Mouse (Mus musculus) liver, embryonic 14.5 days (tissue): ENCODE results near the gene Sec61a2. TPM values are rescaled to one million over a fixed set of nuclear protein-coding genes. Genes with fewer than 3 reads are reported as not detected.

Experiments used
- ATAC-seq: fragments of 200-750 bp; cut with Nextera tagmentation; 2 replicates; pipeline ENCODE4 v1.8.0; 2017; ENCODE audit warnings: moderate number of reproducible peaks, mild to moderate bottlenecking, moderate library complexity; ENCODE audit not compliant: insufficient read depth
- DNase-seq, 3 experiments: peaks; one replicate each; pipeline ENCODE4 v3.0.0-alpha.2; 2012 to 2013; ENCODE audit warnings: low read depth in 3 of 3, low spot score in 3 of 3
- H3K27ac ChIP-seq: fragments of 300-500 bp; sonication (generic); 2 replicates; pipeline ENCODE4 v1.5.1; 2014; ENCODE audit warnings: moderate library complexity, mild to moderate bottlenecking, control low read depth, inconsistent platforms
- H3K27me3 ChIP-seq: fragments of 300-500 bp; sonication (generic); 2 replicates; pipeline ENCODE4 v1.6.1; 2014; ENCODE audit warnings: mild to moderate bottlenecking, low read length, moderate library complexity; ENCODE audit not compliant: control insufficient read depth, insufficient read depth
- H3K36me3 ChIP-seq: fragments of 300-500 bp; sonication (generic); replicated peaks from 2 replicates; pipeline ENCODE4 v1.6.1; 2014; ENCODE audit warnings: low read depth; ENCODE audit not compliant: control insufficient read depth, insufficient read depth
- H3K4me1 ChIP-seq, 2 experiments: fragments of 200-500 bp in 1 of 2; fragments of 300-500 bp in 1 of 2; sonication (generic) in 1 of 2; replicated peaks; 2 replicates each; pipeline ENCODE4 v1.6.1; 2012 to 2014; ENCODE audit warnings: antibody characterized with exemption in 1 of 2, inconsistent platforms in 1 of 2, low read length in 1 of 2; ENCODE audit not compliant: control insufficient read depth in 2 of 2, insufficient read depth in 2 of 2
- H3K4me2 ChIP-seq: fragments of 300-500 bp; sonication (generic); 2 replicates; pipeline ENCODE4 v1.6.1; 2014; ENCODE audit warnings: low read depth, mild to moderate bottlenecking, control low read depth, moderate library complexity
- H3K4me3 ChIP-seq, 2 experiments: fragments of 200-500 bp in 1 of 2; fragments of 300-500 bp in 1 of 2; sonication (generic) in 1 of 2; 2 replicates each; pipeline ENCODE4 v1.5.1; 2012 to 2014; ENCODE audit warnings: low read depth in 2 of 2, low read length in 2 of 2, mild to moderate bottlenecking in 2 of 2, control low read depth in 1 of 2, inconsistent platforms in 1 of 2, moderate library complexity in 1 of 2; ENCODE audit not compliant: insufficient read depth in 1 of 2
- H3K9ac ChIP-seq: fragments of 300-500 bp; sonication (generic); replicated peaks from 2 replicates; pipeline ENCODE4 v1.6.1; 2014; ENCODE audit warnings: mild to moderate bottlenecking, control low read depth, moderate library complexity
- H3K9me3 ChIP-seq: fragments of 300-500 bp; sonication (generic); 2 replicates; pipeline ENCODE4 v1.6.1; 2016; ENCODE audit warnings: low read length, mixed read lengths; ENCODE audit not compliant: control insufficient read depth
- CTCF ChIP-seq: IDR thresholded peaks from 2 replicates; pipeline ENCODE4 v1.5.1; 2016; ENCODE audit warnings: antibody characterized with exemption, low read depth, control low read depth
- EP300 ChIP-seq: IDR thresholded peaks from 2 replicates; pipeline ENCODE4 v1.6.1; 2016; ENCODE audit warnings: antibody characterized with exemption, low read depth
- WGBS: fragments of 180-500 bp; shearing (Covaris S2); extraction: QIAGEN DNeasy Blood & Tissue Kit; methylation state at CpG from one replicate; pipeline ENCODE4 v1.1.7; 2014; ENCODE audit not compliant: insufficient replicate concordance; 5-methylcytosine and 5-hydroxymethylcytosine counted together
- polyA plus RNA-seq, 2 experiments: library from polyadenylated mRNA; depleted of rRNA in 1 of 2; stranded (reverse) in 1 of 2; unstranded in 1 of 2; fragments of >200 nt; fragmentation: Nextera tagmentation in 1 of 2; extraction: Ambion mirVana in 1 of 2; gene quantifications; 2 replicates each; pipeline versions ENCODE4 v1.2.1 to v1.2.3; 2012 to 2014

The Sec61a2 gene
- polyA plus RNA-seq, 2 experiments: 10.3 to 18.1 TPM

- Histone ChIP-seq H3K4me1 (peaks cover 12 to 17% of the 10 kb centered on the region in 2 experiments), H3K27me3 (no peaks in the 10 kb centered on the region), H3K9ac (peak overlapping the region; percentile 93), H3K9me3 (no peaks in the 10 kb centered on the region), H3K4me3 (peak overlapping the region; percentile 95 to 97), H3K36me3 (peaks cover 9% of the 10 kb centered on the region), H3K27ac (no peak overlapping the region), H3K4me2 (peak overlapping the region; percentile 83)
- ATAC-seq (no peak), DNase-seq (no peak)
- TF ChIP-seq EP300 (no peak), CTCF (no peak)
- 15% methylated on average over 4 of the region's 4 CpGs for WGBS
Measured at GRCm38 (mm10) chr2:5845826-5846225, 49.4 kb downstream of the Sec61a2 start.

- Histone ChIP-seq H3K9me3 (no peaks in the 10 kb centered on the region), H3K4me1 (peaks cover 12 to 17% of the 10 kb centered on the region in 2 experiments), H3K27me3 (no peaks in the 10 kb centered on the region), H3K4me3 (peak within 1 kb of the TSS; percentile 95 to 97), H3K9ac (peak within 1 kb of the TSS; percentile 93), H3K27ac (peak within 1 kb of the TSS; percentile 56), H3K36me3 (peaks cover 16% of the 10 kb centered on the region), H3K4me2 (peak within 1 kb of the TSS; percentile 83)
- DNase-seq: peak; percentile 84 to 87 (median 85)
- WGBS: under 1% methylated on average over 53 of the region's 53 CpGs
- TF ChIP-seq CTCF (peak; percentile 92), EP300 (no peak; the same call in 1 of the 2 replicates)
- peak; percentile 95 for ATAC-seq
Measured at GRCm38 (mm10) chr2:5844873-5845631, 50.2 kb downstream of the Sec61a2 start, which contains the start of the genes Nudt5 and Cdc123. Gene Nudt5 (plus strand): TSS chr2:5845019. Gene Cdc123 (minus strand): TSS chr2:5845164.

GRCm38 (mm10) chr2:5844181-5844872, 50.9 kb downstream of the Sec61a2 start:
- TF ChIP-seq EP300: no peak
- TF ChIP-seq CTCF: no peak
- Histone ChIP-seq H3K4me3 (peak overlapping the region; percentile 95 to 97), H3K27ac (peak overlapping the region; percentile 56), H3K4me1 (peaks cover 12 to 13% of the 10 kb centered on the region in 2 experiments), H3K27me3 (no peaks in the 10 kb centered on the region), H3K9me3 (no peaks in the 10 kb centered on the region), H3K36me3 (peaks cover 23% of the 10 kb centered on the region), H3K9ac (peak overlapping the region; percentile 93), H3K4me2 (peak overlapping the region; percentile 83)
- 3% methylated on average over 23 of the region's 23 CpGs for WGBS
- no peak for DNase-seq
- ATAC-seq: peak; percentile 48

GRCm38 (mm10) chr2:5840815-5841214, 54.4 kb downstream of the Sec61a2 start:
- Histone ChIP-seq H3K27me3 (no peaks in the 10 kb centered on the region), H3K9me3 (no peaks in the 10 kb centered on the region), H3K27ac (no peak overlapping the region), H3K4me1 (peaks cover under 1 to 2% of the 10 kb centered on the region in 2 experiments; a peak in 1 of 4 replicates), H3K4me2 (no peak overlapping the region), H3K36me3 (peaks cover 34% of the 10 kb centered on the region), H3K4me3 (no peak overlapping the region), H3K9ac (no peak overlapping the region)
- TF ChIP-seq CTCF (no peak), EP300 (no peak)
- DNase-seq (no peak), ATAC-seq (no peak)
- 84% methylated on average over 11 of the region's 11 CpGs for WGBS
